Mouse (Mus musculus): Measurements from ENCODE around the gene Olfr338. TPM values are rescaled to one million over a fixed set of nuclear protein-coding genes. Genes with fewer than 3 reads are reported as not detected.

The Olfr338 gene
- not detected in 2 replicates for polyA plus RNA-seq (2012; rRNA removed; ENCODE audit: low replicate concordance)

DNA sequence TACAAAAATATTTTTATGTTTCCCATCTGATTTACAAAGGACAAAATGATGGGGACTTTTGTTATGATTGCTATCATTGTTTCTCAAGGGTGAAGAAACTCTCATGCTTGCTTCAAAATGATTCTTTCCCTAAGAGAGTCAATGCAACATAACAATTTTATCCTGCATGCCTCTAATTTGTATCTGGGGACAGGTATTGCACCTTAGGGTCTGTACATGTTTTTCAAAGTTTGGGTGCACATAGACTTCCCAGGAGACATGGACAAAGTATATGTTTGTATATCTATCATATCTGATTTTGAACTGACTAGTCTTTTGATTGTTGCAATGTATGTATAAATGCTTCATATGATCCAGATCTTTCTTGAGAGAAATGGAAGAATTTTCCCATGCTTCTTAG is at the start of gene Olfr338:
Olfr338 (plus strand) TSS at position 301 of the 400 bp plus-strand sequence.

DNA sequence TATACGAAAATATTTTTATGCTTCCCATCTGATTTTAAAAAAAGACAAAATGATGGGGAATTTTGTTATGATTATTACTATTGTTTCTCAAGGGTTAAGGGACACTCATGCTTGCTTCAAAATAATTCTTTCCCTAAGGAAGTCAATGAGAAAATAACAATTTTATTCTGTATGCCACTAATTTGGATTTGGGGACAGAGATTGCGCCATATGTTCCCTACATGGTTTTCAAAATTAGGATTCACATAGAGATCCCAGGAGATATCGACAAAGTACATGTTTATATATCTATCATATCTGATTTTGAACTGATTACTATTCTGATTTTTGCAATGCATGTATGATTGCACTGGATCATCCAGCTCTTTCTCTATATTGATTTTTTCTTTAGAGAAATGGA is 45.3 kb downstream of the Olfr338 start, which contains the start of gene Olfr339:
Olfr339 (plus strand) TSS at position 301 of the 400 bp plus-strand sequence.

Other genes with a start within 250 kb of the Olfr338 start
- gene Mrrf, start 237.1 kb upstream of the Olfr338 start, polyA plus RNA-seq (2012; rRNA removed; ENCODE audit: low replicate concordance), result 66.3 and 75.1 TPM in 2 replicates
- gene Rbm18, start 236.7 kb upstream of the Olfr338 start, polyA plus RNA-seq (2012; rRNA removed; ENCODE audit: low replicate concordance), result 19.3 and 21.7 TPM in 2 replicates
- gene Ptgs1, start 143.1 kb upstream of the Olfr338 start, polyA plus RNA-seq (2012; rRNA removed; ENCODE audit: low replicate concordance), result 27.4 and 27.5 TPM in 2 replicates
- not detected in 2 replicates for gene Olfr339, start 45.4 kb downstream of the Olfr338 start, polyA plus RNA-seq (2012; rRNA removed; ENCODE audit: low replicate concordance)
- gene Olfr340, start 79.1 kb downstream of the Olfr338 start, polyA plus RNA-seq (2012; rRNA removed; ENCODE audit: low replicate concordance), result not detected in 2 replicates
- not detected in 2 replicates for gene Olfr341, start 108.9 kb downstream of the Olfr338 start, polyA plus RNA-seq (2012; rRNA removed; ENCODE audit: low replicate concordance)
- not detected in 2 replicates for gene Olfr342, start 151.5 kb downstream of the Olfr338 start, polyA plus RNA-seq (2012; rRNA removed; ENCODE audit: low replicate concordance)
- not detected in 2 replicates for gene Olfr344, start 193.1 kb downstream of the Olfr338 start, polyA plus RNA-seq (2012; rRNA removed; ENCODE audit: low replicate concordance)

Data from subcutaneous adipose tissue, adult 2 months (tissue).